Mouse (Mus musculus) NIH3T3 (cell line): ENCODE results near the gene Gm20834.
"Not testable (repeated sequence)": the region's sequence is repeated elsewhere in the genome, so short reads cannot be mapped to it uniquely, and the experiment has no call there.

Experiments
- DNase-seq: peaks from one replicate; pipeline ENCODE4 v3.0.0-alpha.2; 2012; ENCODE audit warnings: low read depth

Gm20834 gene

DNA sequence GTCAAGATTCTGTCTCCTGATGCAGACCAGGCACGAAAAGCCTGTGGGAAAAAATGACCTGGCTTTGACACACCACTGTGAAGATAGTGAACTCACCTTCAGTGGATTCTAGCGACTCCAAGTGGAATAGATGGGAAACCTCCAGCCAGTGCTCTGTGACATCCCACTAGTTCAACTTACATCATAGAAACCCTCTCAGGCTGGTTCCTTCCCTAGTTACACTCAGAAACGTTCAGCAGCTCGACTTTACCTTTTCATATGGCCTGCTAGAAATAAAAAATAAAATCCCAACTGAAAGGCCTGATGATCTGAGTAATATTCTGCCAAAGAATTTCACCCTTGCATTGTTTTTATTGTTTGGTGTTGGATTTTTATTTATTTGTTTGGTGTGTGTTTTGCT, at the start of gene Gm20834:
Gene Gm20834 (minus strand): TSS at position 101 of the 400 bp plus-strand sequence.
- not testable (repeated sequence) for DNase-seq
